Mouse (Mus musculus) heart, embryonic 11.5 days (tissue): ENCODE data around the gene Nfe2l2. TPM values are rescaled to one million over a fixed set of nuclear protein-coding genes. Genes with fewer than 3 reads are reported as not detected.
"Not testable (repeated sequence)": the region's sequence is repeated elsewhere in the genome, so short reads cannot be mapped to it uniquely, and the experiment has no call there.

Source experiments
- ATAC-seq: fragments of 200-750 bp; cut with Nextera tagmentation; replicated peaks from 2 replicates; pipeline ENCODE4 v1.8.0; 2017; ENCODE audit warnings: moderate library complexity; ENCODE audit not compliant: insufficient number of reproducible peaks, low FRiP score, low TSS enrichment
- H3K27ac ChIP-seq: fragments of 300-500 bp; sonication (generic); 2 replicates; pipeline ENCODE4 v1.5.1; 2014; ENCODE audit warnings: mild to moderate bottlenecking, low read depth, low read length
- H3K27me3 ChIP-seq: fragments of 300-500 bp; sonication (generic); 2 replicates; pipeline ENCODE4 v1.6.1; 2014; ENCODE audit warnings: mild to moderate bottlenecking, low read length, mixed read lengths; ENCODE audit not compliant: control insufficient read depth, insufficient read depth
- H3K36me3 ChIP-seq: fragments of 300-500 bp; sonication (generic); 2 replicates; pipeline ENCODE4 v1.6.1; 2014; ENCODE audit warnings: mild to moderate bottlenecking, low read length, moderate library complexity, mixed read lengths; ENCODE audit not compliant: control insufficient read depth, insufficient read depth
- H3K4me1 ChIP-seq: fragments of 300-500 bp; sonication (generic); 2 replicates; pipeline ENCODE4 v1.6.1; 2014; ENCODE audit warnings: low read length; ENCODE audit not compliant: control insufficient read depth, insufficient read depth
- H3K4me2 ChIP-seq: fragments of 300-500 bp; sonication (generic); 2 replicates; pipeline ENCODE4 v1.6.1; 2014; ENCODE audit warnings: mild to moderate bottlenecking, moderate library complexity
- H3K4me3 ChIP-seq: fragments of 300-500 bp; sonication (generic); 2 replicates; pipeline ENCODE4 v1.5.1; 2014; ENCODE audit warnings: low read depth, low read length
- H3K9ac ChIP-seq: fragments of 300-500 bp; sonication (generic); 2 replicates; pipeline ENCODE4 v1.6.1; 2014; ENCODE audit warnings: mild to moderate bottlenecking, low read depth, low read length, moderate library complexity
- H3K9me3 ChIP-seq: fragments of 300-500 bp; sonication (generic); replicated peaks from 2 replicates; pipeline ENCODE4 v1.6.1; 2016; ENCODE audit warnings: low read length; ENCODE audit not compliant: control insufficient read depth
- WGBS: fragments of 180-500 bp; shearing (Covaris S2); extraction: QIAGEN DNeasy Blood & Tissue Kit; methylation state at CpG from one replicate; pipeline ENCODE4 v1.1.7; 2014; ENCODE audit not compliant: insufficient replicate concordance; 5-methylcytosine and 5-hydroxymethylcytosine counted together
- polyA plus RNA-seq: library from polyadenylated mRNA; unstranded; fragments of >200 nt; fragmentation: Nextera tagmentation; extraction: Ambion mirVana; gene quantifications from 2 replicates; pipeline ENCODE4 v1.2.1, GENCODE M21; 2014

Nfe2l2 gene
- polyA plus RNA-seq, 1 experiment from 2014 or later, result 46.7 TPM

GRCm38 (mm10) chr2:75642312-75642711 lies 62.1 kb downstream of the Nfe2l2 start:
- not testable (repeated sequence) for H3K9me3 ChIP-seq, H3K36me3 ChIP-seq, H3K9ac ChIP-seq, ATAC-seq, H3K27me3 ChIP-seq, H3K27ac ChIP-seq, H3K4me3 ChIP-seq, H3K4me2 ChIP-seq, H3K4me1 ChIP-seq
- 37% methylated on average over 4 of the region's 4 CpGs for WGBS

GRCm38 (mm10) chr2:75639535-75639934 lies 64.9 kb downstream of the Nfe2l2 start:
- WGBS, result 13% methylated on average over 10 of the region's 12 CpGs
- H3K9ac ChIP-seq, H3K4me1 ChIP-seq, H3K9me3 ChIP-seq, H3K4me3 ChIP-seq, H3K36me3 ChIP-seq, H3K27me3 ChIP-seq, H3K27ac ChIP-seq, ATAC-seq: not testable (repeated sequence)
- H3K4me2 ChIP-seq, result 0 out of 2 replicates have a peak overlapping the region, but pooled peaks have one; percentile 22

GRCm38 (mm10) chr2:75637822-75638221 lies 66.6 kb downstream of the Nfe2l2 start:
- H3K27me3 ChIP-seq, H3K4me1 ChIP-seq, H3K4me3 ChIP-seq, H3K9ac ChIP-seq, H3K4me2 ChIP-seq, H3K36me3 ChIP-seq, H3K9me3 ChIP-seq, H3K27ac ChIP-seq, ATAC-seq: not testable (repeated sequence)
- 71% methylated on average over 5 of the region's 6 CpGs for WGBS

- Histone ChIP-seq H3K27ac (no peak overlapping the region), H3K9me3 (no peaks in the 10 kb centered on the region), H3K4me1 (no peaks in the 10 kb centered on the region), H3K36me3 (no peaks in the 10 kb centered on the region), H3K4me2 (no peak overlapping the region), H3K9ac (no peak overlapping the region), H3K27me3 (no peaks in the 10 kb centered on the region), H3K4me3 (no peak overlapping the region)
- no peak for ATAC-seq
Observed at GRCm38 (mm10) chr2:75637361-75637760, 67.1 kb downstream of the Nfe2l2 start.

GRCm38 (mm10) chr2:75637055-75637304 lies 67.5 kb downstream of the Nfe2l2 start:
- H3K9me3 ChIP-seq, H3K36me3 ChIP-seq, H3K4me2 ChIP-seq, H3K4me1 ChIP-seq, H3K9ac ChIP-seq, ATAC-seq, H3K27ac ChIP-seq, H3K27me3 ChIP-seq, H3K4me3 ChIP-seq: not testable (repeated sequence)
- 85% methylated on average over 2 of the region's 2 CpGs for WGBS

GRCm38 (mm10) chr2:75636261-75637054 lies 68.0 kb downstream of the Nfe2l2 start:
- H3K4me2 ChIP-seq, result no peak overlapping the region
- H3K36me3 ChIP-seq, result no peaks in the 10 kb centered on the region
- H3K4me3 ChIP-seq, result no peak overlapping the region
- H3K27me3 ChIP-seq, result no peaks in the 10 kb centered on the region
- WGBS, result 65% methylated on average over 6 of the region's 6 CpGs
- no peaks in the 10 kb centered on the region for H3K9me3 ChIP-seq
- ATAC-seq, result no peak
- H3K4me1 ChIP-seq, result no peaks in the 10 kb centered on the region
- H3K27ac ChIP-seq, result no peak overlapping the region
- H3K9ac ChIP-seq, result no peak overlapping the region

- not testable (repeated sequence) for H3K36me3 ChIP-seq, H3K9me3 ChIP-seq, H3K27me3 ChIP-seq, H3K4me1 ChIP-seq, H3K4me2 ChIP-seq, H3K9ac ChIP-seq, H3K4me3 ChIP-seq, ATAC-seq, H3K27ac ChIP-seq
- WGBS, result 89% methylated on average over 14 of the region's 14 CpGs
Observed at GRCm38 (mm10) chr2:75634431-75634830, 70.0 kb downstream of the Nfe2l2 start.

- H3K4me2 ChIP-seq, result no peak overlapping the region
- no peak overlapping the region for H3K9ac ChIP-seq
- H3K4me1 ChIP-seq, result no peaks in the 10 kb centered on the region
- H3K27ac ChIP-seq, result no peak overlapping the region
- no peaks in the 10 kb centered on the region for H3K27me3 ChIP-seq
- no peak for ATAC-seq
- H3K4me3 ChIP-seq, result no peak overlapping the region
- WGBS, result 69% methylated on average over 5 of the region's 5 CpGs
- no peaks in the 10 kb centered on the region for H3K36me3 ChIP-seq
- H3K9me3 ChIP-seq, result no peaks in the 10 kb centered on the region
Observed at GRCm38 (mm10) chr2:75633784-75634183, 70.7 kb downstream of the Nfe2l2 start.

GRCm38 (mm10) chr2:75633381-75633780 lies 71.1 kb downstream of the Nfe2l2 start:
- Histone ChIP-seq H3K27ac (no peak overlapping the region), H3K4me2 (no peak overlapping the region), H3K36me3 (no peaks in the 10 kb centered on the region), H3K4me1 (no peaks in the 10 kb centered on the region), H3K4me3 (no peak overlapping the region), H3K9ac (no peak overlapping the region), H3K9me3 (no peaks in the 10 kb centered on the region), H3K27me3 (no peaks in the 10 kb centered on the region)
- 49% methylated on average over 6 of the region's 6 CpGs for WGBS
- ATAC-seq, result no peak
